Mouse (Mus musculus) cerebral cortex, adult 2 months (tissue): ENCODE results near the gene Ms4a6c.

Source experiments
- WGBS: fragments of 180-500 bp; shearing (Covaris S2); methylation state at CpG from one replicate; pipeline ENCODE4 v1.1.7; 2018; 5-methylcytosine and 5-hydroxymethylcytosine counted together

Ms4a6c gene

GRCm38 (mm10) chr19:11501326-11501725 lies 32.2 kb downstream of the Ms4a6c start:
- 79% methylated on average over 4 of the region's 4 CpGs for WGBS

- 85% methylated on average over 1 of the region's 1 CpGs for WGBS
Observed at GRCm38 (mm10) chr19:11504857-11505256, 35.7 kb downstream of the Ms4a6c start.

- 75% methylated on average over 1 of the region's 1 CpGs for WGBS
Observed at GRCm38 (mm10) chr19:11513458-11513857, 44.3 kb downstream of the Ms4a6c start.

GRCm38 (mm10) chr19:11516246-11516645 lies 47.1 kb downstream of the Ms4a6c start, which contains the start of gene Ms4a6b:
Gene Ms4a6b, plus strand, starts transcription at chr19:11516512.

GRCm38 (mm10) chr19:11516845-11517244 lies 47.7 kb downstream of the Ms4a6c start:
- WGBS: 72% methylated on average over 4 of the region's 4 CpGs

GRCm38 (mm10) chr19:11517373-11517772 lies 48.2 kb downstream of the Ms4a6c start:
- WGBS: 68% methylated on average over 1 of the region's 1 CpGs

- 86% methylated on average over 2 of the region's 2 CpGs for WGBS
Observed at GRCm38 (mm10) chr19:11518356-11518755, 49.2 kb downstream of the Ms4a6c start.

- 90% methylated on average over 3 of the region's 3 CpGs for WGBS
Observed at GRCm38 (mm10) chr19:11520146-11520545, 51.0 kb downstream of the Ms4a6c start.
